14 mouse cellular contexts compared by ENCODE assay signal in the genomic region with DNA sequence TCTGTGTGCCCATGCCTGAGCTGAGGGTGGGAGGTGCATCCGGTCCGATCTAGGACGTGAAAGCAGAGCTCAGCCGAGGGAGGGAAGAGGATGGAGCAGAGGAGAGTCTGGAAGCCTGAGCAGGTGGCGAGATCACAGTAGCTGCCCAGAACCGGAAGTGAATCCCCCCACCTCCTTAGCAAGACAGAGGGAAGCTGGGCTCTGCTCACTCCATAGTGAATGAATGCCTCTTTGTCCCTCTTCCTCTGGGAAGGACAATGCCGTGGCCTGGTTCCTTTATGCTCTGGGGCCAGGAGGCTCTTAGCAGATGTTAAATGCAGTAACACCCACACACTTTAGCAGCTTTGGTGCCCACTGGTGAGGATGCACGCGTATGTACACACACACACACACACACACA. TPM values are rescaled to one million over a fixed set of nuclear protein-coding genes. Genes with fewer than 3 reads are reported as not detected.
DNase-seq lines count a peak whose midpoint lies in the region; ATAC-seq and TF ChIP-seq lines count a peak whose summit lies in the region.
"Had no signal": no experiment of that assay in that cellular context is flagged by ENCODE, and none has a peak within 500 bp of the region (broad histone marks: within the 10 kb centered on the region; RNA-seq: fewer than 3 reads in every experiment).

No protein-coding gene starts in this region.

- no peaks in the 10 kb centered on the region for H3K9me3 ChIP-seq in intestine, embryonic 15.5 days
- no peaks in the 10 kb centered on the region for H3K9me3 ChIP-seq in intestine, embryonic 16.5 days (ENCODE audit: control insufficient read depth, low read length)
- peaks cover 4% of the 10 kb centered on the region; the same call in 1 of the 2 replicates for H3K9me3 ChIP-seq in forebrain, embryonic 16.5 days (ENCODE audit: control insufficient read depth, low read length)
- no peaks in the 10 kb centered on the region for H3K9me3 ChIP-seq in midbrain, embryonic 11.5 days (ENCODE audit: control insufficient read depth, low read length)

- WGBS in intestine, embryonic 15.5 days: 52% methylated on average over 9 of the region's 9 CpGs
- WGBS in intestine, embryonic 16.5 days: 63% methylated on average over 9 of the region's 9 CpGs
- WGBS in forebrain, embryonic 16.5 days: 13% methylated on average over 9 of the region's 9 CpGs
- 43% methylated on average over 9 of the region's 9 CpGs for whole genome bisulfite sequencing in midbrain, embryonic 11.5 days
- WGBS in olfactory bulb, adult 2 months: 22% methylated on average over 9 of the region's 9 CpGs

- H3K4me1 ChIP-seq in intestine, embryonic 15.5 days (replicated peaks): no peaks in the 10 kb centered on the region
- H3K4me1 ChIP-seq in intestine, embryonic 16.5 days (ENCODE audit: control insufficient read depth, insufficient read depth, low read length): no peaks in the 10 kb centered on the region
- H3K4me1 ChIP-seq in forebrain, embryonic 16.5 days (replicated peaks; ENCODE audit: control insufficient read depth, insufficient read depth, low read length): peaks cover 11% of the 10 kb centered on the region
- peaks cover 10% of the 10 kb centered on the region for H3K4me1 ChIP-seq in midbrain, embryonic 11.5 days (ENCODE audit: control insufficient read depth, insufficient read depth, low read length)
- H3K4me1 ChIP-seq in olfactory bulb, adult 2 months (ENCODE audit: control insufficient read depth, insufficient read depth, low read length): peaks cover 19% of the 10 kb centered on the region

- no peaks in the 10 kb centered on the region for H3K27me3 ChIP-seq in intestine, embryonic 15.5 days (replicated peaks)
- H3K27me3 ChIP-seq in intestine, embryonic 16.5 days (replicated peaks; ENCODE audit: control insufficient read depth, insufficient read depth, low read length): no peaks in the 10 kb centered on the region
- H3K27me3 ChIP-seq in forebrain, embryonic 16.5 days (replicated peaks; ENCODE audit: control insufficient read depth, insufficient read depth, low read length): no peaks in the 10 kb centered on the region
- no peaks in the 10 kb centered on the region; the same call in 1 of the 2 replicates for H3K27me3 ChIP-seq in midbrain, embryonic 11.5 days (ENCODE audit: control insufficient read depth, insufficient read depth, low read length)

- no peaks in the 10 kb centered on the region for H3K36me3 ChIP-seq in intestine, embryonic 15.5 days
- H3K36me3 ChIP-seq in intestine, embryonic 16.5 days (ENCODE audit: control insufficient read depth, insufficient read depth, low read length): no peaks in the 10 kb centered on the region
- H3K36me3 ChIP-seq in forebrain, embryonic 16.5 days (ENCODE audit: control insufficient read depth, insufficient read depth): no peaks in the 10 kb centered on the region
- no peaks in the 10 kb centered on the region for H3K36me3 ChIP-seq in midbrain, embryonic 11.5 days (ENCODE audit: control insufficient read depth, insufficient read depth, low read length)
- H3K36me3 ChIP-seq: G1E had no signal

- no peak overlapping the region for H3K4me3 ChIP-seq in intestine, embryonic 15.5 days (replicated peaks)
- H3K4me3 ChIP-seq in intestine, embryonic 16.5 days (ENCODE audit: low read length): no peak overlapping the region
- no peak overlapping the region for H3K4me3 ChIP-seq in forebrain, embryonic 16.5 days (replicated peaks; ENCODE audit: low read length)
- no peak overlapping the region for H3K4me3 ChIP-seq in midbrain, embryonic 11.5 days (ENCODE audit: low read depth, low read length)
- H3K4me3 ChIP-seq in olfactory bulb, adult 2 months (ENCODE audit: insufficient read depth, low read depth, low read length): no peak overlapping the region
- H3K4me3 ChIP-seq: erythroblast, embryonic 14.5 days had no signal

- DNase-seq in midbrain, embryonic 11.5 days (ENCODE audit: low spot score, missing footprints): peak; percentile 88
- no peak for DNase-seq in cerebellum, postnatal 25 days
- no peak for DNase-seq in lung, postnatal 4 days
- no peak for DNase-seq in adrenal gland, postnatal 4 days (ENCODE audit: low spot score in 2 of 2)
- DNase-seq: cerebellum, adult 18-20 months; thymus, adult 2 months had no signal

- H3K27ac ChIP-seq in intestine, embryonic 15.5 days: no peak overlapping the region
- H3K27ac ChIP-seq in intestine, embryonic 16.5 days (ENCODE audit: low read length): no peak overlapping the region
- H3K27ac ChIP-seq in forebrain, embryonic 16.5 days (ENCODE audit: low read length): 0 out of 2 replicates have a peak overlapping the region, but pooled peaks have one; percentile 27
- peak overlapping the region; percentile 40; the same call in 1 of the 2 replicates for H3K27ac ChIP-seq in midbrain, embryonic 11.5 days (ENCODE audit: low read depth, low read length)
- H3K27ac ChIP-seq in olfactory bulb, adult 2 months (ENCODE audit: insufficient read depth, low read depth, low read length): peak overlapping the region; percentile 27; the same call in 1 of the 2 replicates
- H3K27ac ChIP-seq: liver, embryonic 14.5 days; macrophage had no signal

- no peak overlapping the region for H3K4me2 ChIP-seq in intestine, embryonic 15.5 days (replicated peaks)
- H3K4me2 ChIP-seq in intestine, embryonic 16.5 days (ENCODE audit: low read depth, low read length): no peak overlapping the region
- H3K4me2 ChIP-seq in forebrain, embryonic 16.5 days (ENCODE audit: low read length): no peak overlapping the region
- H3K4me2 ChIP-seq in midbrain, embryonic 11.5 days: no peak overlapping the region

- TF ChIP-seq POLR2A in olfactory bulb, adult 2 months (IDR thresholded peaks at IDR 0.05; ENCODE audit: insufficient read depth, low read depth, low read length): no peak

- no peak for TF ChIP-seq CTCF in olfactory bulb, adult 2 months (IDR thresholded peaks at IDR 0.05; ENCODE audit: insufficient read depth, low read depth, low read length)

- 0 out of 2 replicates have a peak, but pooled peaks have one; percentile 33 for ATAC-seq in intestine, embryonic 15.5 days
- ATAC-seq in intestine, embryonic 16.5 days: no peak
- ATAC-seq in forebrain, embryonic 16.5 days: peak; percentile 61
- peak; percentile 88 for ATAC-seq in midbrain, embryonic 11.5 days (ENCODE audit: low FRiP score)

- H3K9ac ChIP-seq in intestine, embryonic 15.5 days: no peak overlapping the region
- H3K9ac ChIP-seq in intestine, embryonic 16.5 days (ENCODE audit: low read depth, low read length): no peak overlapping the region
- H3K9ac ChIP-seq in forebrain, embryonic 16.5 days (replicated peaks; ENCODE audit: low read depth, low read length): no peak overlapping the region
- H3K9ac ChIP-seq in midbrain, embryonic 11.5 days (ENCODE audit: low read length): peak overlapping the region; percentile 45; the same call in 1 of the 2 replicates
- H3K9ac ChIP-seq: liver, embryonic 14.5 days had no signal

RNA-seq across cellular contexts. Expression of a gene that starts 36.3 kb away (rescaled TPM):
- 67.7 and 70.6 TPM in 2 replicates for polyA plus RNA-seq in intestine, embryonic 15.5 days (2015; fragmentation: Nextera tagmentation; extraction: Ambion mirVana)
- 52.7 and 61.2 TPM in 2 replicates for polyA plus RNA-seq in intestine, embryonic 16.5 days (2015; fragmentation: Nextera tagmentation; extraction: Ambion mirVana)
- 68.3 and 80.2 TPM in 2 replicates for polyA plus RNA-seq in forebrain, embryonic 16.5 days (2015; fragmentation: Nextera tagmentation; extraction: Ambion mirVana)
- 98.0 and 106 TPM in 2 replicates for polyA plus RNA-seq in midbrain, embryonic 11.5 days (2014; fragmentation: Nextera tagmentation; extraction: Ambion mirVana)
- not detected in 2 replicates for polyA plus RNA-seq in olfactory bulb, adult 2 months (2012; ENCODE audit: insufficient read depth, insufficient read length, low replicate concordance, missing spikeins)
- 10 to 100 TPM; 33.5 to 37.9 TPM for total RNA-seq in adrenal gland, postnatal 4 days (2021)

Comparison
In these comparisons a context has a peak if more than half of its experiments do, and no peak if none do; other contexts are left out.
1. H3K27ac ChIP-seq: peak in forebrain, embryonic 16.5 days (single experiment), midbrain, embryonic 11.5 days (single experiment) and olfactory bulb, adult 2 months (single experiment); none in intestine, embryonic 15.5 days (single experiment) and intestine, embryonic 16.5 days (single experiment).